Mouse (Mus musculus) right cerebral cortex, adult 18-20 months (tissue): ENCODE measurements at regions not wholly inside any gene's neighbourhood (a gene's known extent, or its start where the extent isn't known, plus 50 kb on each side); places are given as distances from the start of the nearest gene placed in this dataset.
"Not testable (repeated sequence)": the region's sequence is repeated elsewhere in the genome, so short reads cannot be mapped to it uniquely, and the experiment has no call there.

Source experiments
- DNase-seq: peaks from one replicate; pipeline ENCODE4 v3.0.0; 2022; ENCODE audit warnings: mixed read lengths

GRCm38 (mm10) chr2:162867516-162868029, 63.8 kb upstream of the Srsf6 start:
- no peak for DNase-seq

GRCm38 (mm10) chr2:162866613-162867314, 64.6 kb upstream of the Srsf6 start:
- DNase-seq, result no peak

- DNase-seq, result no peak
Measured at GRCm38 (mm10) chr2:162864571-162864970, 66.8 kb upstream of the Srsf6 start.

GRCm38 (mm10) chr2:162854606-162855005, 76.7 kb upstream of the Srsf6 start:
- no peak for DNase-seq

- DNase-seq, result peak; percentile 30
Measured at GRCm38 (mm10) chr2:162853576-162853975, 77.8 kb upstream of the Srsf6 start.

GRCm38 (mm10) chr2:162841761-162842160, 89.6 kb upstream of the Srsf6 start:
- not testable (repeated sequence) for DNase-seq

- DNase-seq, result no peak
Measured at GRCm38 (mm10) chr2:162837776-162838175, 93.6 kb upstream of the Srsf6 start.

- DNase-seq, result no peak
Measured at GRCm38 (mm10) chr2:162833741-162834140, 97.6 kb upstream of the Srsf6 start.

GRCm38 (mm10) chr2:162818787-162819186, 112.5 kb upstream of the Srsf6 start:
- DNase-seq, result no peak

GRCm38 (mm10) chr2:162814205-162814604, 117.1 kb upstream of the Srsf6 start:
- DNase-seq, result peak; percentile 32

- peak; percentile 23 for DNase-seq
Measured at GRCm38 (mm10) chr2:162807747-162808146, 123.6 kb upstream of the Srsf6 start.

GRCm38 (mm10) chr2:162796528-162796927, 134.8 kb upstream of the Srsf6 start:
- no peak for DNase-seq

GRCm38 (mm10) chr2:162794285-162794684, 133.3 kb upstream of the Ptprt start:
- DNase-seq, result peak; percentile 44

- DNase-seq, result no peak
Measured at GRCm38 (mm10) chr2:162791374-162792098, 130.6 kb upstream of the Ptprt start.

GRCm38 (mm10) chr2:162784176-162784813, 123.3 kb upstream of the Ptprt start:
- no peak for DNase-seq

- peak; percentile 64 for DNase-seq
Measured at GRCm38 (mm10) chr2:162781599-162781998, 120.7 kb upstream of the Ptprt start.

- peak; percentile 57 for DNase-seq
Measured at GRCm38 (mm10) chr2:162776542-162776941, 115.6 kb upstream of the Ptprt start.

GRCm38 (mm10) chr2:162772520-162772919, 111.6 kb upstream of the Ptprt start:
- no peak for DNase-seq

GRCm38 (mm10) chr2:162769711-162770428, 108.9 kb upstream of the Ptprt start:
- no peak for DNase-seq

GRCm38 (mm10) chr2:162764059-162764458, 103.1 kb upstream of the Ptprt start:
- peak; percentile 18 for DNase-seq

- DNase-seq, result no peak
Measured at GRCm38 (mm10) chr2:162740523-162740922, 79.6 kb upstream of the Ptprt start.

- DNase-seq, result no peak
Measured at GRCm38 (mm10) chr2:162735761-162736160, 74.8 kb upstream of the Ptprt start.

- DNase-seq, result no peak
Measured at GRCm38 (mm10) chr2:162734286-162734685, 73.3 kb upstream of the Ptprt start.
